Mouse (Mus musculus): ENCODE measurements around the gene Arpc2. TPM values are rescaled to one million over a fixed set of nuclear protein-coding genes. Genes with fewer than 3 reads are reported as not detected.

Arpc2 gene
- total and polyA plus RNA-seq, 3 experiments: 716 to 876 (median 746) TPM

DNA sequence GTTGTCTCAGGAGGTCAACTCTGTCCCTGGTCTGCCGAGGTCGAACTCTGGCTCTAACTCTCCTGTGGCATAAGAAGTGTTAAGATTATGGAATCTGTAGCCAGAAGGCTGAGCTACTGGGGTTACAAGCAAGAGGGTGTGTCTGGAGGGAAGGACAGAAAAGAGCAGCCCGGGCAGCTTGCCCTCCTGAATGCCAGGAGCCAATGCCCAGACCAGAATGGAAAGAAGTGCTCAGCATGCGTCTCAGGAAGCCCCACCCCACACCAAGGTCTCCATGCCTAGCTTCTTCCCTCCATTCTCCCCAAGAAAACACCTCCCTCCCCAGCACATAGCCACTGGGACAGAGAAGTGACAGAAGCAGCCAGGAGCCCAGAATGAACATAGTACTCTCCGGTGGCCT is 63.1 kb downstream of the Arpc2 start:
- Histone ChIP-seq H3K4me3 (ENCODE audit: low read depth, low read length) (no peak overlapping the region), H3K36me3 (replicated peaks) (peaks cover 76% of the 10 kb centered on the region), H3K9me3 (replicated peaks) (no peaks in the 10 kb centered on the region), H3K4me1 (ENCODE audit: insufficient read depth, low read depth, low read length) (peaks cover 74% of the 10 kb centered on the region), H3K27me3 (ENCODE audit: insufficient read depth, low read length) (peaks cover 3% of the 10 kb centered on the region; the same call in 1 of the 2 replicates)
- TF ChIP-seq CTCF (IDR thresholded peaks at IDR 0.05; ENCODE audit: low read depth, low read length): no peak
- DNase-seq (ENCODE audit: low spot score): no peak
- ATAC-seq (ENCODE audit: extremely low read depth, insufficient number of reproducible peaks, low FRiP score, poor library complexity, severe bottlenecking): no peak

DNA sequence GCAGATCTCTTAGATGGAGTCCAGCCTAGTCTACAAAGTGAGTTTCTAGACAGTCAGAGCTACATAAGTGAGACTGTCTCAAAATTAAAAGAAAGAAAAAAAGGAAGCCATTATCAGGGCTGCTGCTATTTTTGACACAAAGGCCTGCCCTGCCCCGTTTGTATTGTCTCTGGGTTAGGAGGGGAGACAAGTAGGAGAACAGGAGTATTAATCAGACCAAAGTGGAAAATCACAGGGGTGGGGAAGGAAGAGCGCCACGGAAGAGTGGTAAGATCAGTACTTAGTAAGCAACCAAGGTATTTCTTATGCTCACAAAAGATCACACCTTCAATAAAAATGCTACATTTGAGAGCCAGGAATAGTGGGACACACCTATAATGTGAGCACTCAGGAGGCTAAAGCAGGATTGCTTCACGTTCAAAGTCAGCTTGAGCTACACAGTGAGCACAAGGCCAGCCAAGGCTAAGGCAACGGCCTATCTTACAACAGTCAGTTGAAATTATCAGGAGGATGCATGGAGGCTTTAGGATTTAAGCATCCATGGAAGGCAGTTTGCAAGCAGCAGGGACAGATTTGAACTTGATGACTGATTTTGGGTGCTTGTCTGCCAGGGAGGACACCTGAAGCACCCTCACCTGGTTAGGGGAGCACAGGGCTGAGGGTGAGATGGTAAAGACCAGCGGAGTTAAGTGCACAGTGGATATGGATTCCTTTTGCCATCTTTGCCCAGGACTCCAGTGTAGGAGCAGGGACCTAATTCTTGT is 64.6 kb downstream of the Arpc2 start:
- Histone ChIP-seq H3K9me3 (replicated peaks) (no peaks in the 10 kb centered on the region), H3K36me3 (replicated peaks) (peaks cover 65% of the 10 kb centered on the region), H3K4me3 (ENCODE audit: low read depth, low read length) (no peak overlapping the region), H3K4me1 (ENCODE audit: insufficient read depth, low read depth, low read length) (peaks cover 68% of the 10 kb centered on the region), H3K27me3 (ENCODE audit: insufficient read depth, low read length) (peaks cover 3% of the 10 kb centered on the region; the same call in 1 of the 2 replicates)
- DNase-seq (ENCODE audit: low spot score): no peak
- no peak for TF ChIP-seq POLR2AphosphoS5 (IDR thresholded peaks at IDR 0.05; ENCODE audit: insufficient replicate concordance, low read depth, low read length)
- no peak for TF ChIP-seq GATA1 (IDR thresholded peaks at IDR 0.05; ENCODE audit: borderline replicate concordance, low read length)
- TF ChIP-seq CTCF (IDR thresholded peaks at IDR 0.05; ENCODE audit: low read depth, low read length): no peak
- TF ChIP-seq TAL1 (conservative IDR thresholded peaks at IDR 0.05; ENCODE audit: low read depth, low read length): no peak
- no peak for TF ChIP-seq GATA2 (IDR thresholded peaks at IDR 0.05; ENCODE audit: borderline replicate concordance, low read depth, low read length)
- no peak for ATAC-seq (ENCODE audit: extremely low read depth, insufficient number of reproducible peaks, low FRiP score, poor library complexity, severe bottlenecking)

DNA sequence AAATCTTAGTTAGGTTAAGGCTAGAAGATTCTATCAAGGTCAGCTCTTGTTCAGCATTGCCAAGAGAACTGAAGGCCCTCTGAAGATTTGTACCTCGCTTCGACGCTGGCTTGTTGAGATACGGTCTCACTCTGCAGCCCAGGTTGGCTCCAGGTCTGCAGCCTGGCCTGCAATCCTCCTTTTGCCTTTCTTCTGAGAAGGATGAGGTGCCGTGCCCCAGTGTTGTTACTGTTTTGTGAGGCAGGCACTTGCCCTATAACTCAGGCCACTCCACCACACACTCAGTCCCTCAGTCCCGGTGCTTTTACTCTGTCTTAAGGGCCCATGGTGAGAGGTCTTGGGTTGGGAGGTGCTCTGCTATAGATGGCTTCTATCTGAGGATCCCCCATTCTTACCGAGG is 66.3 kb downstream of the Arpc2 start:
- ATAC-seq (ENCODE audit: extremely low read depth, insufficient number of reproducible peaks, low FRiP score, poor library complexity, severe bottlenecking) (no peak), DNase-seq (ENCODE audit: low spot score) (no peak)
- TF ChIP-seq POLR2AphosphoS5 (IDR thresholded peaks at IDR 0.05; ENCODE audit: insufficient replicate concordance, low read depth, low read length): no peak
- TF ChIP-seq TAL1 (conservative IDR thresholded peaks at IDR 0.05; ENCODE audit: low read depth, low read length): no peak
- no peak for TF ChIP-seq GATA2 (IDR thresholded peaks at IDR 0.05; ENCODE audit: borderline replicate concordance, low read depth, low read length)
- no peak for TF ChIP-seq CTCF (IDR thresholded peaks at IDR 0.05; ENCODE audit: low read depth, low read length)
- no peak for TF ChIP-seq GATA1 (IDR thresholded peaks at IDR 0.05; ENCODE audit: borderline replicate concordance, low read length)
- no peaks in the 10 kb centered on the region for H3K9me3 ChIP-seq (replicated peaks)
- H3K4me3 ChIP-seq (ENCODE audit: low read depth, low read length): no peak overlapping the region
- peaks cover 54% of the 10 kb centered on the region for H3K4me1 ChIP-seq (ENCODE audit: insufficient read depth, low read depth, low read length)
- H3K27me3 ChIP-seq (ENCODE audit: insufficient read depth, low read length): peaks cover 3% of the 10 kb centered on the region; the same call in 1 of the 2 replicates
- H3K36me3 ChIP-seq (replicated peaks): peaks cover 50% of the 10 kb centered on the region

DNA sequence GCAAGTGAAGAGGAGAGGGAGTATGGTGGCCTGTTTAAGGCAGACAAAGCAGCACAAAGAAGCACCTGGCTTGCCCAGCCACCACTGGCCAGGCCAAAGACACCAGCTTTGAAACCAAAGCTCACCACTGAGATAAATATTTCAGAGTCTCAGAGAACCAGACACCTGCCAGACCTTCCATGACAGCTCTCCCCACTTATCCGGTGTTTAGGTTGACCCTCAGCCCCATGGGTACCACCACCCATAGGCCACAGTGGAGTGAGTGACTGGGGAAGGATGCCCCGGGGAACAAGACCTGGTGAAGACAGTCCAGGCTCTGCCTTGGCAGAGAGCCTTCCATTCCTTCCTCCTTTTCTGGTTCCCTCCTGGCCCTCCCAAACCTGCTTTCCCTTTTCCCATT is 67.0 kb downstream of the Arpc2 start:
- Histone ChIP-seq H3K27me3 (ENCODE audit: insufficient read depth, low read length) (peaks cover 3% of the 10 kb centered on the region; the same call in 1 of the 2 replicates), H3K36me3 (replicated peaks) (peaks cover 44% of the 10 kb centered on the region), H3K4me1 (ENCODE audit: insufficient read depth, low read depth, low read length) (peaks cover 51% of the 10 kb centered on the region), H3K4me3 (ENCODE audit: low read depth, low read length) (peak overlapping the region; percentile 44; the same call in 1 of the 2 replicates), H3K9me3 (replicated peaks) (no peaks in the 10 kb centered on the region)
- ATAC-seq (ENCODE audit: extremely low read depth, insufficient number of reproducible peaks, low FRiP score, poor library complexity, severe bottlenecking) (no peak), DNase-seq (ENCODE audit: low spot score) (no peak)
- TF ChIP-seq GATA1 (IDR thresholded peaks at IDR 0.05; ENCODE audit: borderline replicate concordance, low read length) (no peak), CTCF (IDR thresholded peaks at IDR 0.05; ENCODE audit: low read depth, low read length) (no peak), TAL1 (conservative IDR thresholded peaks at IDR 0.05; ENCODE audit: low read depth, low read length) (no peak), GATA2 (IDR thresholded peaks at IDR 0.05; ENCODE audit: borderline replicate concordance, low read depth, low read length) (no peak), POLR2AphosphoS5 (IDR thresholded peaks at IDR 0.05; ENCODE audit: insufficient replicate concordance, low read depth, low read length) (no peak)

DNA sequence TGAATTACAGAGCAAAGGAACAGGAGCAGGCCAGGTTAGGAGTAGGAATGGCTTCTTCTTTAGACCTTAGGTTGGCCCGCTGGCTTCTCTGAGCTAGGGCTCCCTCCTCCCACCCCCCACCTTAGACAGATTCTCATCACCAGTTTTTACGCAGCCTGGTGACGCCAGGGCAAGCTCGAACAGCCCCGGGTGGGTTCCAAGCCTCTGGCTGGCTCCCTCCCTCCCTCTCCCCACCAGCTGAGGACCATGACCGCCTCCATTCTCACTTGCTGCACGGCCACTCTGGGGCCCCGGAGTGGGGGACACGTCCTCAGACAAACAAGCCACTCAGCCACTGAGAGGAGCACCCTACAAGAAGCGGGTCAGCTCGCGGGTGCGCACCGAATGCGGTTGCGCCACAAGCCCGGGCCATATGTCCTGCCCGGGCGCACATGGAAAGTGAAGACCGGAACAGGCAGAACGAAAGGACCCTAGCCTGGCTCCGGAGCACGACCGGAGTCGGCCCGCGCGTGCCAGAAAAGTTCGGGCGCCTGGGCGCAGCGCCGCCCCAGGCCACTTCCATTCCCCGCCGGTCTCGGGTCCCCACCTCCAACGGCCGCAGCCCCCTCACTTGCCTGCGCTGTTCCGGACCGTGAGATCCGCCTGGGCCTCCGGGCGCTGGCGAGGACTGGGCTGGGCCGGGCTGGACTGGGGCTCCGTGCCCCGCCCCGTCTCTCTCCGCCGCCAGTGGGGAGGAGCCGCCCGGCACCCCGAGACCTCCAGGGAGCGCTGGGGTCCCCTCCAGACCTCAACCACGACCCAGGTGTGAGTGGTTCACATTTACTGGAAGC is 67.8 kb downstream of the Arpc2 start:
- Histone ChIP-seq H3K9me3 (replicated peaks) (no peaks in the 10 kb centered on the region), H3K4me1 (ENCODE audit: insufficient read depth, low read depth, low read length) (peaks cover 51% of the 10 kb centered on the region), H3K27me3 (ENCODE audit: insufficient read depth, low read length) (peaks cover 3% of the 10 kb centered on the region; the same call in 1 of the 2 replicates), H3K4me3 (ENCODE audit: low read depth, low read length) (peak overlapping the region; percentile 77), H3K36me3 (replicated peaks) (peaks cover 36% of the 10 kb centered on the region)
- peak; percentile 88 for DNase-seq (ENCODE audit: low spot score)
- TF ChIP-seq GATA2 (IDR thresholded peaks at IDR 0.05; ENCODE audit: borderline replicate concordance, low read depth, low read length) (no peak), TAL1 (conservative IDR thresholded peaks at IDR 0.05; ENCODE audit: low read depth, low read length) (no peak), GATA1 (IDR thresholded peaks at IDR 0.05; ENCODE audit: borderline replicate concordance, low read length) (no peak), CTCF (IDR thresholded peaks at IDR 0.05; ENCODE audit: low read depth, low read length) (no peak), POLR2AphosphoS5 (IDR thresholded peaks at IDR 0.05; ENCODE audit: insufficient replicate concordance, low read depth, low read length) (no peak)
- ATAC-seq (ENCODE audit: extremely low read depth, insufficient number of reproducible peaks, low FRiP score, poor library complexity, severe bottlenecking): peak; percentile 64

DNA sequence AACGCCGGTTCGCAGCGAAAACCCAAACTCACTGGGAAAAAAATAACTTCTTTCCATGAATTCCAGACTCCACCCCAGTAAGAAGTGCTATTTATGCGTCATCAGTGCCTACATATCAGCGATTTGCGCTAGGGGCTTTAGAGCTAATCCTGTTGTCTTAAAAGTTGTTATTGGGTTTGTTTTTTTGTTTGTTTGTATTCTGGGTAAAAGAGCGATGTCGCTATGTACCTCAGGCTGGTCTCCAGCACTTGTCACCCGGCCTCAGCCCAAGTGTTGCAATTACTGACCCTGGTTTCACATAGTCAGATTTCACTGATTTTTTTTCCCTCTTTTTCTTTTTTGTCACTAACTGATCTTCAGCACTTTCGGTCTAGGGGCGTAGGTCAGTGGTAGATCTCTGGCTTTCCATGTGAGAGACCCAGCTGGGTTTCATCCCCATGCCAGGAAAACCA is 68.5 kb downstream of the Arpc2 start:
- DNase-seq (ENCODE audit: low spot score): no peak
- Histone ChIP-seq H3K9me3 (replicated peaks) (no peaks in the 10 kb centered on the region), H3K36me3 (replicated peaks) (peaks cover 29% of the 10 kb centered on the region), H3K4me1 (ENCODE audit: insufficient read depth, low read depth, low read length) (peaks cover 46% of the 10 kb centered on the region), H3K4me3 (ENCODE audit: low read depth, low read length) (peak overlapping the region; percentile 77), H3K27me3 (ENCODE audit: insufficient read depth, low read length) (peaks cover 3% of the 10 kb centered on the region; the same call in 1 of the 2 replicates)
- ATAC-seq (ENCODE audit: extremely low read depth, insufficient number of reproducible peaks, low FRiP score, poor library complexity, severe bottlenecking): peak; percentile 9; the same call in 1 of the 2 replicates
- TF ChIP-seq POLR2AphosphoS5 (IDR thresholded peaks at IDR 0.05; ENCODE audit: insufficient replicate concordance, low read depth, low read length) (no peak), TAL1 (conservative IDR thresholded peaks at IDR 0.05; ENCODE audit: low read depth, low read length) (no peak)
